Mouse (Mus musculus) heart, postnatal 14 days (tissue): Measurements from ENCODE around the gene Slc38a8. TPM values are rescaled to one million over a fixed set of nuclear protein-coding genes. Genes with fewer than 3 reads are reported as not detected.

Experiments used
- DNase-seq, 2 experiments: peaks; one replicate each; pipeline ENCODE4 v3.0.0; 2021 to 2022
- intact Hi-C: fragments of 180-260 bp; cut with DNase I; formaldehyde crosslinking; loops from one replicate; pipeline ENCODE4 v1.15.1; 2025
- long read RNA-seq, 2 experiments: library from polyadenylated mRNA; stranded (forward); transcript quantifications; one replicate each; pipeline ENCODE4 v2.0.0; 2021
- total RNA-seq, 2 experiments: library from RNA; stranded (reverse); gene quantifications; 2 replicates each; pipeline ENCODE4 v1.2.3; 2021

Gene Slc38a8
- not detected for total RNA-seq
- long read RNA-seq, experiment 1: 0 reads
- long read RNA-seq, experiment 2: 0 reads

GRCm38 (mm10) chr8:119501598-119501997, at the start of gene Slc38a8:
Slc38a8 (minus strand) TSS chr8:119501698.
- intact Hi-C loops: no loop called here

DNA sequence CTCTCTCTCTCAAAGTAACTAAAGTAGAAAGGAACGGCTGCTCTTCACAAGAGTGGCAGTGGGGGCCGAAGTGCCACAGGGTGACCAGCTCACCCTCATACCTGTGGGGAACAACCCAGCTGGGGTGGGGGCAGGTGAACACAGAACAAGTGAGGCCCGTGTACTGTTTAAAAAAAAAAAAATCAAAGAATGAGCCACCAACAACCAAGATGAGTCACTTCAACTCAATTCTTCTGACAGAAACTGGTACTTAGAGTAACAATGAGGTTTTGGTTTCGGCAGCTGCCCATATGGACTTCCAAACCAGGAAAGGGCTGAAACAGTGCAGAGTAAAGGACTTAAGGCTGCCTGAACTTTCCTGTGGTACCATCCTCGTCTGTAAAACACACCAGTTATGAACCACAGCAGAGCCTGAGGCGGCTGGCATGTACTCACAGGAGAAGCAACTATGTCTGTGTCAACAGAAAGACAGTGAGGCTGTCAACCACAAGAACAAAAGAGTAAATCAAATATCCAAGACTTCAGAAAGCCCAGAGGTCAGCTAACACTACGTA, 47.1 kb upstream of the Slc38a8 start:
- DNase-seq: no peak
- intact Hi-C loops: no loop called here

More at GRCm38 (mm10) chr8:119501598-119501997, at the start of gene Slc38a8:
- no peak for DNase-seq

- intact Hi-C loops: no loop called here
- no peak for DNase-seq
Observed at GRCm38 (mm10) chr8:119547019-119547691, 45.7 kb upstream of the Slc38a8 start.

GRCm38 (mm10) chr8:119545791-119546190, 44.3 kb upstream of the Slc38a8 start:
- no peak for DNase-seq
- intact Hi-C loops: no loop called here

DNA sequence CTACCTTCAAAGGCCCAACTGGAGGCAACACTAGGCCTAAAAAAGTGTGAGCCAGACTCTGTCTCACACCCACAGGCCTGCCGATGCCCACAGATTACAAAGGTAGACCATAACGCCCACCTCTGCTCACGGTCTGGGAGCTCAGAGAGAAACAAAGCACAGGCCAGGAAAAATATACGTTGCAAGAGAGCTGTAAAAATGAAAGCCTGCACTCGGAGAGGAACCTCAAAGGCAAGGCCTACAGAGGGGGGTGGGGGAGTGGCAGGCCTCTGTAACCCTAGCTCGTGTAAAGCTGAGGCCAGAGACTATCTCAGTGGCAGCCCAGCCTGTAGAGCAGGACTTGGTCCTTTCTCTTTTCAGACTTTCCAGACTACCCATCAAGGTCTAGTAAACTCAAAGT, 43.7 kb upstream of the Slc38a8 start:
- intact Hi-C loops: no loop called here
- DNase-seq: no peak

DNA sequence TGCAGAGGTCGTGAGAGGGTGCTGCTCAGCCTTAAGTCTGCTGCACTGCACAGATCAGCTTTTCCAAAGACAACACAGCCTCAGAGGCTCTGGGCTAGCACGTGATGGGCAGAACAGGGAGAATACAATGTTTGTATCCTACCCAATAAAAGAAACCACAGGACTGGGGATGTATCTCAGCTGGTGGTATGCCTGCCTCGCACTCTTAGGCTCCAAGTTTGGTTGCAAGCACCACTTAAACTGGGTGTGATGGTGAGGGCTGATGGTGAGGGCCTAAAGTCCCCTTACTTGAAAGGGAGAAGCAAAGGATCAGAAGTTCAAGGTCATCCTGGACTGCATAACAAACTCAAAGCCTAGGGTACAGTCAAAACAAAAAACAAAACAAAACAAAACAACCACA, 43.1 kb upstream of the Slc38a8 start:
- no peak for DNase-seq
- intact Hi-C loops: no loop called here

DNA sequence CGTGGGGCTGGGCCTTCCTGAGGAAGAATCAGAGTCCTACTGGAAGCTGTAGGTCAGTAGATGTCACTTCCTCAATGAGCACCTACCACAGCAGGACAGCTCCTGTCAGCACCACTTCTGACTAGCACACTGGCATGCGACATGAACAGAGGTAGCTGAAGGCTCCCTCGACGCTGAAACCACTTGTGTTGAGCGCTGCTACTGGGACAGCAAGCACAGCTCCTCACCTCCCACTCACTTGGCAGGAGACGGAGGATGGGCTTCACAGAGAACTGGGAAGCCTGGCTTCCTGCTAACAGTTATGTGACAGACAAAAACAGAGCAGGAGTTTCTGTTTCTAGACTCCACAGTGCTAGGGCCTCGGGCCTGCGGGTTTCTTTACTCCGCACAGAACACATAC, 30.5 kb upstream of the Slc38a8 start:
- intact Hi-C loops: no loop called here

GRCm38 (mm10) chr8:119531397-119531796, 29.9 kb upstream of the Slc38a8 start:
- no peak for DNase-seq
- intact Hi-C loops: no loop called here

More for the DNA sequence above, 30.5 kb upstream of the Slc38a8 start:
- no peak for DNase-seq

DNA sequence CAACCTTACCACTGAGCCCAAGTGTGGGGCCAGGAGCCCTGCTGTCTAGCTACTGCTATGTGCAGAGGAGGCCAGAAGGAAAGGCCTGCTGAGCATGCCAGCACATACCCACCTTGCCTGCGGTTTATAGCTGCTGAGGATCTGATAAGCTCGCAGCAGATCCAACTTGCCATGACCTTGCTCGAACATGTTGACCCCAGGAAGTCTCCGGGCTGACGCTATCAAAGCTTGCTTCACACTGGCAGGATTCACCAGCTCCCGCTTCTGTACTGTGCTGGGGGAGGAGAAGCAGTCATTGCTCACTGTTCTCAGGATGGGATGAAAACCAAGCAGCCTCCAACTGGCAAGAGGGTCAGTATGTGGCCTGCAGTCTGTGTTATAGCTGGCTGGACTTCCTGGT, 29.4 kb upstream of the Slc38a8 start:
- intact Hi-C loops: no loop called here
- DNase-seq: no peak

DNA sequence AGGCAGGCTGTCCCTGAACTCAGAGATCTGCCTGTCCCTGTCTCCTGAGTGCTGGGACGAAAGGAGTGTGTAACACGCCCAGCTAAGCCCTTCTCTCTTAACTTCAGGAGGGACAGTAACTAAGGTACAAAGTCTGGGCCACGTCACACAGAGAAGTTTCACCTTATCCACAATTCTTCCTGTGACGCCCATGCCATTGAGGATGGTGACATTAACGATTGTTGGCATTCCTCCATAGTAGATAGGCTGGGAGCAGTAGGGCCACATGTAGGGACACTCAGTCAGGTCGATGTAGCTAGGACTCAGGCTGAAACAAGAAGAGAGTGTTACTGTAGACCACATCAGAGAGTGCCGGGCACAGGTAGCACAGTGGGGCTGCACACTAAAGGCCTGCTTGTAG, 27.3 kb upstream of the Slc38a8 start:
- intact Hi-C loops: loop anchor here (10.0 kb wide), 1 partner anchor 76 kb away; the partner anchor contains the start of gene Taf1c
- DNase-seq: no peak

DNA sequence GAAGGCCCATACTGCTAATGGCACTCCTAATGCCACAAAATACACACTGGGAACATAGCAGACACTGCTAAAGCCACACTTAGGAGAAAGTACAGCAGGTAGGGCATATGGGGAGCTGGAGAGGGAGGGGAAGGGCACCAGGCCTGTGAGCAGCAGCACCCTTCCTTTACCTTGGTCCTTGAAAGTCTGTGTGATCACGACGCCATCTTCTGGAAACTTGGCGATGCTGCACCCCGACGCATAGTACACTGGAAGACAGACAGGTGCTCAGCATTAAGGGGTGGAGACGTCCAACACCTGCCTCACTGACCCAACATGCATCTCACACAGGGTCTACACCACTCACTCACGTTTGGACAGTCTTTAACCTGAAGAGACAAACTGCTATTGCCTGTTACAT, 18.6 kb upstream of the Slc38a8 start:
- intact Hi-C loops: loop anchor here (10.0 kb wide), 1 partner anchor 85 kb away; the partner anchor contains the start of gene Taf1c

GRCm38 (mm10) chr8:119516674-119517073, 15.2 kb upstream of the Slc38a8 start:
- no peak for DNase-seq
- intact Hi-C loops: no loop called here

More for the DNA sequence above, 18.6 kb upstream of the Slc38a8 start:
- no peak for DNase-seq

GRCm38 (mm10) chr8:119515767-119516166, 14.3 kb upstream of the Slc38a8 start:
- intact Hi-C loops: no loop called here
- DNase-seq: no peak

- DNase-seq: no peak
- intact Hi-C loops: no loop called here
Observed at GRCm38 (mm10) chr8:119514940-119515339, 13.4 kb upstream of the Slc38a8 start.

DNA sequence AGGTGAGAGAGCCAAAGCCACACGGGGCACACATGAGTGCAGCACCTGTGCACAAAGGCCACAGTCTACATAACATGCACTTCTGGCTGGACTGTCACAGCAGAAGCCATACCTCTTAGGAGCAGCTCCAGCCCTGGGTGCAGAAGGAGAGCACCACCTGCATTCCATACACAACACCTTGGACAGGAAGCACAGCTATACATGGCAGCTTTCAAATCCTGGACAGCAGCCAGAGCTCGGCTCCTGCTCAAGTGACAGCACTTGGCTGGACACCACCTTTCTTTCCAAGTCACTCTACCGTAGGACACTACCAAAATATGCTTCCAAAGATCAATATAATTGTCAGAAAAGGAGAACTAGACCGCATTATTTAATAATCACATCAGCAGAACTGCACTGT, 11.9 kb upstream of the Slc38a8 start:
- DNase-seq: no peak
- intact Hi-C loops: no loop called here

DNA sequence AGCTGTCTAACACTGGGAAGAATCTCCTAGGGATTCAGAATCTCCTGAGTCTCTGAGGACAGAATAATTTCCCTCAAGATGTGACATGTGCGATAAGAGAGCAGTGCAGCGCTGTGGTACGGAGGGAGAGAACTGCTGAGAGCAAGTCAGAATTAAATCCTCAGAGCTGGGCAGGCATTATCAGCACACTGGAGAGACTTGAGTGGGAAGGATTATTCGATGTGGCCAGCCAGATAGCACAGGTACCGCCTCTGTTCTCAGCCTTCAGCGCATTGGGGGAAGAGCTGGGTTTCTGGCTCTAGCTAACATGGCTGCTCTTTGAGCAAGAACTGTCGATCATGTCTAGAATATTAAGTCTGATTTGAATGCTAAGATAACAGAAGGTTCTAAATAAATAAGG, 10.2 kb upstream of the Slc38a8 start:
- intact Hi-C loops: no loop called here
- DNase-seq: no peak

- intact Hi-C loops: no loop called here
- no peak for DNase-seq
Observed at GRCm38 (mm10) chr8:119510471-119510870, 9.0 kb upstream of the Slc38a8 start.

DNA sequence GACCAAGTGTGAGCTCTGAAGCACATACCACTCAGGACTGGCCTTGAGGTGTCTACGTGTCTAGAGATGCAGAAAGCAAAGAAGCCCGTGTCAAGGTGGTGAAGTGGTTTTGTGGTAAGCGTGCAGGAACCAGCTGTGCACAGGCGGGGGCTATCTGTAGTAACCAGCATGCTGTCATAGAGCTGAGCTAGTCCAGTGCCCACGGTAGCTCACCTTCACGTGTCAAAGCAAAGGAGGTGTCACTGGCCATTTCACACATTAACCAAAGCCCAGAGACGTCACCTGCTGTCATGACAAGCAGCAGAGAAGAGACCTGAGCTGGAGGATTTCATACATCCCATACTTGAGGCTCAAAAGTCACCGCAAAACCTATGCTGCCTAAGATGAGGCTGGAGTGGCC, 4.6 kb upstream of the Slc38a8 start:
- intact Hi-C loops: no loop called here

DNA sequence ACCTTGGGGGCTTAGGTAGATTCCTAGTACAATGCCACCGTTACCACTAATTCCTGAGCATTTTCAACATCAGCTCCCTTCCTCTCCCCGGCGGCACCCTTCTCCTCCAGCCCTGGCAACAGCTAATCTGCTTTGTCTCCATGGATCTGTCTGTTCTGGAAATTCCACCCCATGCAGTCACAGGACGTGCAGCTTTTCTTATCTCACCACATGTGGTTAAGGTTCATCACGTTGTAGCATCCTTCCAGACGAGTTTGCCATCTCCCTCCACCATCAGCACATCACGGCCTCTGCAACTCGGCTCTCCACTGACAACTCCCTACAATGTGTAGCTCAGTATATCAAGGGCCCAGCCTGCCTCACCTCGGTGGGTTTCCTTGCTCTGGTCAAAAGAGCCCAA, 4.0 kb upstream of the Slc38a8 start:
- intact Hi-C loops: no loop called here
- DNase-seq: no peak

More for the DNA sequence above, 4.6 kb upstream of the Slc38a8 start:
- DNase-seq: no peak

GRCm38 (mm10) chr8:119503191-119503767, 1.8 kb upstream of the Slc38a8 start:
- DNase-seq: no peak
- intact Hi-C loops: no loop called here

DNA sequence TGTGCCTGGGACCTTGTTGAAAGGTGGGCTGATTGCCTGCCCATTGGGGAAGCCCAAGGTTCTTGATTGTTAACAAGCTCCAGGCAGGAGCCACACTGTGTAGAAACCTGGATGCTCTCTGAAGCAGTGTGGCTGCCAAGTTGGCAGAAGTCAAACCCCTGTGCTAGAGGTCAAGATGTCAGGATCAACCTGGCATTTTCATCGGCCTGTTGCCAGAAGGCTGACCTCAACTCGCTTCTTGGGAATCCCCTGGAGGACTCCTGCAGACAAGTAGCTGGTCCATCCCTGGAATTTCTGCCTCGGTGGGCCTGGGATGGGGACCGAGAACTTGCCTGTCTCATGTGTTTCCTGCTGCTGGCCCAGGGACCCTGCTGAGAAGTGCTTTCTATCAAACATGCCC, 613 bp upstream of the Slc38a8 start:
- intact Hi-C loops: no loop called here
- no peak for DNase-seq

DNA sequence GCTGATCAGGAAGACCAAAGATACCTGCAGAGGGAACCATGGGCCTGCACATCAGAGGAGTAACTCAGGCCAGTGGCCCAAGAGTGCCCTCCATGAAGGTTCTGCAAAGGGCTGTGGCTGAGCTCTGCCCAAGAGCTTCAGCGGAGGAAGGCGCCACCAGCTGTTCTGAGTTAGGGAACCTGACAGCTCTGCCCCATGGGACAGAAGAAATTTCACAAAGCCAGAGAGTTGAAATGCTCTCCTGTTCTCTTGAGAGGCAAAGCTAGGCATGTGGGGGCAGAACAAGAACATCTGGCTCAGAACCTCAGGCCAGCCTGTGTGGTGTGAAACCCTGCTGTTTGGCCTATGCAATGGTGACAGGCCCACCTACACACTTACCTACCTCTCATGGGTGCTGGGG, 1.7 kb downstream of the Slc38a8 start:
- intact Hi-C loops: no loop called here
- no peak for DNase-seq
